Mouse (Mus musculus): ENCODE measurements around the gene Med19. TPM values are rescaled to one million over a fixed set of nuclear protein-coding genes. Genes with fewer than 3 reads are reported as not detected.

Med19 gene
- polyA plus RNA-seq, 1 experiment: 30.6 TPM

- under 1% methylated on average over 15 of the region's 15 CpGs for WGBS
- H3K27me3 ChIP-seq (ENCODE audit: control insufficient read depth, insufficient read depth, low read length): no peaks in the 10 kb centered on the region
- H3K4me1 ChIP-seq (ENCODE audit: control insufficient read depth, insufficient read depth, low read length): no peaks in the 10 kb centered on the region; the same call in 1 of the 2 replicates
- TF ChIP-seq POLR2A (IDR thresholded peaks at IDR 0.05; ENCODE audit: borderline replicate concordance, insufficient read depth, low read length) (peak; percentile 90; the same call in 1 of the 2 replicates), CTCF (IDR thresholded peaks at IDR 0.05; ENCODE audit: borderline replicate concordance, insufficient read depth, low read depth, low read length) (no peak)
- peak within 1 kb of the TSS; percentile 99 for H3K27ac ChIP-seq (ENCODE audit: insufficient read depth, low read length)
- H3K4me3 ChIP-seq (replicated peaks; ENCODE audit: insufficient read depth, low read depth, low read length): peak within 1 kb of the TSS; percentile 88
- DNase-seq: peak; percentile 85 to 93
Observed at GRCm38 (mm10) chr2:84650464-84651195, 27.6 kb upstream of the Med19 start, which contains the start of gene Ctnnd1. Ctnnd1 (minus strand) TSS chr2:84650765.

GRCm38 (mm10) chr2:84653354-84653753, 24.8 kb upstream of the Med19 start:
- Histone ChIP-seq H3K4me3 (replicated peaks; ENCODE audit: insufficient read depth, low read depth, low read length) (no peak overlapping the region), H3K27me3 (ENCODE audit: control insufficient read depth, insufficient read depth, low read length) (no peaks in the 10 kb centered on the region), H3K27ac (ENCODE audit: insufficient read depth, low read length) (no peak overlapping the region), H3K4me1 (ENCODE audit: control insufficient read depth, insufficient read depth, low read length) (no peaks in the 10 kb centered on the region; the same call in 1 of the 2 replicates)
- DNase-seq: no peak
- TF ChIP-seq CTCF (IDR thresholded peaks at IDR 0.05; ENCODE audit: borderline replicate concordance, insufficient read depth, low read depth, low read length) (no peak), POLR2A (IDR thresholded peaks at IDR 0.05; ENCODE audit: borderline replicate concordance, insufficient read depth, low read length) (no peak)

DNA sequence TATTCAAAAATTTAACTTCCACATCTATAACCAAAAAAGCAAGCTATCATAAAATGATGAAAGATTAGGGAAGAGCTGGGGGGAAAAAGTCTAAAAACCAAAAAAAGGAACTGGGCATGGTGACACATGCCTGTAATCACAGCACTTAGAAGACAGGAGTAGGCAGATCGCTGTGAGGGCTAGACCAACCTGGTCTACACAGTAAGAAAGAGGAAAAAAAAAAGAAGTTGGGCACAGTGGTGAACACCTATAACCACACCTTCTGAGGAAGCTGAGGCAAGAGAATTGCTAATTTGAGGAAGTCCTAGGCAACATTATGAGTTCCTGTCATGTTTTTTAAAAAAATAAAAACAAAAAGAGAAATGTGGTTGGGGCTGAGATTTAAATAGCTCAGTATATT, 22.3 kb upstream of the Med19 start:
- DNase-seq: no peak
- no peaks in the 10 kb centered on the region for H3K4me1 ChIP-seq (ENCODE audit: control insufficient read depth, insufficient read depth, low read length)
- 65% methylated on average over 1 of the region's 1 CpGs for WGBS
- no peak overlapping the region for H3K27ac ChIP-seq (ENCODE audit: insufficient read depth, low read length)
- no peak overlapping the region for H3K4me3 ChIP-seq (replicated peaks; ENCODE audit: insufficient read depth, low read depth, low read length)
- TF ChIP-seq POLR2A (IDR thresholded peaks at IDR 0.05; ENCODE audit: borderline replicate concordance, insufficient read depth, low read length) (no peak), CTCF (IDR thresholded peaks at IDR 0.05; ENCODE audit: borderline replicate concordance, insufficient read depth, low read depth, low read length) (no peak)
- H3K27me3 ChIP-seq (ENCODE audit: control insufficient read depth, insufficient read depth, low read length): no peaks in the 10 kb centered on the region

- TF ChIP-seq POLR2A (IDR thresholded peaks at IDR 0.05; ENCODE audit: borderline replicate concordance, insufficient read depth, low read length) (no peak), CTCF (IDR thresholded peaks at IDR 0.05; ENCODE audit: borderline replicate concordance, insufficient read depth, low read depth, low read length) (no peak)
- WGBS: 93% methylated on average over 32 of the region's 32 CpGs
- Histone ChIP-seq H3K27me3 (ENCODE audit: control insufficient read depth, insufficient read depth, low read length) (no peaks in the 10 kb centered on the region), H3K4me1 (ENCODE audit: control insufficient read depth, insufficient read depth, low read length) (no peaks in the 10 kb centered on the region), H3K4me3 (replicated peaks; ENCODE audit: insufficient read depth, low read depth, low read length) (no peak within 1 kb of the TSS), H3K27ac (ENCODE audit: insufficient read depth, low read length) (no peak within 1 kb of the TSS)
- no peak for DNase-seq
Observed at GRCm38 (mm10) chr2:84658806-84659205, 19.4 kb upstream of the Med19 start, which contains the start of gene Btbd18. Btbd18 (plus strand) TSS chr2:84659079.

DNA sequence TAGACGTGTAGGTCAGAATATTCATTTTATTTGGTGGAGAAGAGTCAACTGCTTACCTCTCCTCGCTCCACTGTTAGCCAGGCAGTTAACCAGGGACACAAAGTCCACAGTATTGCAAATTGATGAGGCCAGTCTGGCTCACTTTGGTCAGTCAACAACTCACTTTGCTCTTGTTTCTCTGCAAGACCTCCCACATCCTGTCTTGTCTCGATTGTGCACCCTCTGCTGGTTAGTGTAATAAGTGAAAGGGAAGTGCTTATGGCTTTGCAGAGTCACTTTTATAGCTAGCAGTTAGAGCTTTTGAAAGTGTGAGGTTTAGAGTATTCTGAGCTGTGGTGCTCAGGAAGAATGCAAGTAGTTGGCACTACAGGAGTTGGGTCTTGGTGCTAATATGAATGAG, 17.9 kb upstream of the Med19 start:
- Histone ChIP-seq H3K4me3 (replicated peaks; ENCODE audit: insufficient read depth, low read depth, low read length) (no peak overlapping the region), H3K4me1 (ENCODE audit: control insufficient read depth, insufficient read depth, low read length) (no peaks in the 10 kb centered on the region), H3K27ac (ENCODE audit: insufficient read depth, low read length) (no peak overlapping the region), H3K27me3 (ENCODE audit: control insufficient read depth, insufficient read depth, low read length) (no peaks in the 10 kb centered on the region)
- no peak for DNase-seq
- WGBS: 48% methylated on average over 3 of the region's 3 CpGs
- TF ChIP-seq POLR2A (IDR thresholded peaks at IDR 0.05; ENCODE audit: borderline replicate concordance, insufficient read depth, low read length) (no peak), CTCF (IDR thresholded peaks at IDR 0.05; ENCODE audit: borderline replicate concordance, insufficient read depth, low read depth, low read length) (no peak)

DNA sequence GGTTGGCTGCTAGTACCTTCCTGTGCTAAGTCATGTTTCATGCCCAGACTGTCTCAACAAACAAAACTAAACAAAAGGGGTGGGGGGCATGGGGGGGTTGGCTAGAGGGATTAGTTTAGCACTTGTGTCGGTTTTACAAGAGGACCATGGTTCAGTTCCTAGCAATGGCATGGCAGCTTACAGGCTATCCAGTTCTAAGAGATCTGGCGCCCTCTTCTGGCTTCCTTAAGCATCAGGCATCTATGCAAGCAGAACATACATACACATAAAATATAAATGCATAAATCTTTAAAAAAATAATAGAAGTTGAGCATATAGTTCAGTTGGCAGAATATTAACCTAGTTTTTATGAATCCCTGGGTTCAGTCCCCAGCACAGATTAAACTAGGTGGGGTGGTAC, 15.3 kb upstream of the Med19 start:
- H3K4me3 ChIP-seq (replicated peaks; ENCODE audit: insufficient read depth, low read depth, low read length): no peak overlapping the region
- 19% methylated on average over 2 of the region's 2 CpGs for WGBS
- H3K4me1 ChIP-seq (ENCODE audit: control insufficient read depth, insufficient read depth, low read length): no peaks in the 10 kb centered on the region
- DNase-seq: no peak
- no peaks in the 10 kb centered on the region for H3K27me3 ChIP-seq (ENCODE audit: control insufficient read depth, insufficient read depth, low read length)
- no peak for TF ChIP-seq CTCF (IDR thresholded peaks at IDR 0.05; ENCODE audit: borderline replicate concordance, insufficient read depth, low read depth, low read length)
- TF ChIP-seq POLR2A (IDR thresholded peaks at IDR 0.05; ENCODE audit: borderline replicate concordance, insufficient read depth, low read length): no peak
- H3K27ac ChIP-seq (ENCODE audit: insufficient read depth, low read length): no peak overlapping the region

DNA sequence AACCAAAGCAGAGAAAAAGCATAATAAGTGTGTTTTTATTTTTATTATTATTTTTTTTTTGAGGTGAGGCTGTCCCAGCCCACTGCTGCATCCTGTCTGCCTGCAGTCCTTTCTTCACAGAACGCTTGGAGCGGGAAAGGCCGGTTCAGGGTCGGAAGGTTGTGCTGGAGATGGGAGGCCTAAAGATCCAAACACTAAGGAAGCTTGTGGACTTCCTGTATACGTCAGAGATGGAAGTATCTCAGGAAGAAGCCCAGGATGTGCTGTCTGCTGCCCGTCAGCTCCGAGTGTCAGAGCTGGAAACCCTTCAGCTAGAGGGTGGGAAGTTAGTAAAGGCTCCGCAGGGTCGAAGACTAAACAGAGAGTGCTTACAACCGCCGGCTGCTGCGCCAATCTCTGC, 12.1 kb upstream of the Med19 start:
- no peaks in the 10 kb centered on the region for H3K27me3 ChIP-seq (ENCODE audit: control insufficient read depth, insufficient read depth, low read length)
- 72% methylated on average over 12 of the region's 12 CpGs for WGBS
- no peak overlapping the region for H3K27ac ChIP-seq (ENCODE audit: insufficient read depth, low read length)
- TF ChIP-seq POLR2A (IDR thresholded peaks at IDR 0.05; ENCODE audit: borderline replicate concordance, insufficient read depth, low read length) (no peak), CTCF (IDR thresholded peaks at IDR 0.05; ENCODE audit: borderline replicate concordance, insufficient read depth, low read depth, low read length) (no peak)
- H3K4me1 ChIP-seq (ENCODE audit: control insufficient read depth, insufficient read depth, low read length): peaks cover 2% of the 10 kb centered on the region; the same call in 1 of the 2 replicates
- DNase-seq: no peak
- no peak overlapping the region for H3K4me3 ChIP-seq (replicated peaks; ENCODE audit: insufficient read depth, low read depth, low read length)
